Mouse (Mus musculus): ENCODE measurements around the gene Rae1. TPM values are rescaled to one million over a fixed set of nuclear protein-coding genes. Genes with fewer than 3 reads are reported as not detected.

Gene Rae1
- polyA plus RNA-seq, 1 experiment from 2014 or later = 155 TPM

GRCm38 (mm10) chr2:173033531-173033930 lies 33.6 kb downstream of the Rae1 start:
- Histone ChIP-seq H3K36me3 (replicated peaks; ENCODE audit: control insufficient read depth, insufficient read depth, low read depth, low read length) (peaks cover 7% of the 10 kb centered on the region), H3K27me3 (ENCODE audit: control insufficient read depth, insufficient read depth, low read length) (no peaks in the 10 kb centered on the region), H3K9ac (replicated peaks; ENCODE audit: low read length) (no peak overlapping the region), H3K9me3 (replicated peaks; ENCODE audit: control insufficient read depth, low read length) (no peaks in the 10 kb centered on the region), H3K4me3 (ENCODE audit: low read depth, low read length) (no peak overlapping the region), H3K27ac (replicated peaks; ENCODE audit: low read depth, low read length) (no peak overlapping the region), H3K4me2 (ENCODE audit: low read depth, low read length) (no peak overlapping the region), H3K4me1 (ENCODE audit: control insufficient read depth, insufficient read depth, low read length) (no peaks in the 10 kb centered on the region)
- no peak for ATAC-seq (replicated peaks; ENCODE audit: insufficient number of reproducible peaks, low FRiP score, low TSS enrichment, low read depth)
- no peak for DNase-seq (ENCODE audit: low spot score)
- 95% methylated on average over 13 of the region's 13 CpGs for WGBS

- H3K4me1 ChIP-seq (ENCODE audit: control insufficient read depth, insufficient read depth, low read length) = no peaks in the 10 kb centered on the region
- peaks cover 7% of the 10 kb centered on the region for H3K36me3 ChIP-seq (replicated peaks; ENCODE audit: control insufficient read depth, insufficient read depth, low read depth, low read length)
- ATAC-seq (replicated peaks; ENCODE audit: insufficient number of reproducible peaks, low FRiP score, low TSS enrichment, low read depth) = no peak
- no peak overlapping the region for H3K27ac ChIP-seq (replicated peaks; ENCODE audit: low read depth, low read length)
- no peak for DNase-seq (ENCODE audit: low spot score)
- WGBS = 71% methylated on average over 4 of the region's 4 CpGs
- no peaks in the 10 kb centered on the region for H3K27me3 ChIP-seq (ENCODE audit: control insufficient read depth, insufficient read depth, low read length)
- H3K9ac ChIP-seq (replicated peaks; ENCODE audit: low read length) = no peak overlapping the region
- no peak overlapping the region for H3K4me2 ChIP-seq (ENCODE audit: low read depth, low read length)
- H3K9me3 ChIP-seq (replicated peaks; ENCODE audit: control insufficient read depth, low read length) = no peaks in the 10 kb centered on the region
- no peak overlapping the region for H3K4me3 ChIP-seq (ENCODE audit: low read depth, low read length)
Measured at GRCm38 (mm10) chr2:173034998-173035397, 35.1 kb downstream of the Rae1 start.

GRCm38 (mm10) chr2:173035653-173036052 lies 35.7 kb downstream of the Rae1 start:
- no peak overlapping the region for H3K4me3 ChIP-seq (ENCODE audit: low read depth, low read length)
- H3K36me3 ChIP-seq (replicated peaks; ENCODE audit: control insufficient read depth, insufficient read depth, low read depth, low read length) = peaks cover 7% of the 10 kb centered on the region
- H3K9ac ChIP-seq (replicated peaks; ENCODE audit: low read length) = no peak overlapping the region
- 92% methylated on average over 5 of the region's 5 CpGs for WGBS
- DNase-seq (ENCODE audit: low spot score) = no peak
- no peaks in the 10 kb centered on the region for H3K9me3 ChIP-seq (replicated peaks; ENCODE audit: control insufficient read depth, low read length)
- ATAC-seq (replicated peaks; ENCODE audit: insufficient number of reproducible peaks, low FRiP score, low TSS enrichment, low read depth) = no peak
- H3K4me1 ChIP-seq (ENCODE audit: control insufficient read depth, insufficient read depth, low read length) = no peaks in the 10 kb centered on the region
- H3K4me2 ChIP-seq (ENCODE audit: low read depth, low read length) = no peak overlapping the region
- H3K27me3 ChIP-seq (ENCODE audit: control insufficient read depth, insufficient read depth, low read length) = no peaks in the 10 kb centered on the region
- H3K27ac ChIP-seq (replicated peaks; ENCODE audit: low read depth, low read length) = no peak overlapping the region

GRCm38 (mm10) chr2:173036055-173036454 lies 36.1 kb downstream of the Rae1 start:
- DNase-seq (ENCODE audit: low spot score) (no peak), ATAC-seq (replicated peaks; ENCODE audit: insufficient number of reproducible peaks, low FRiP score, low TSS enrichment, low read depth) (no peak)
- no peak overlapping the region for H3K4me3 ChIP-seq (ENCODE audit: low read depth, low read length)
- peaks cover 7% of the 10 kb centered on the region for H3K36me3 ChIP-seq (replicated peaks; ENCODE audit: control insufficient read depth, insufficient read depth, low read depth, low read length)
- no peaks in the 10 kb centered on the region for H3K4me1 ChIP-seq (ENCODE audit: control insufficient read depth, insufficient read depth, low read length)
- 89% methylated on average over 5 of the region's 5 CpGs for WGBS
- H3K4me2 ChIP-seq (ENCODE audit: low read depth, low read length) = no peak overlapping the region
- H3K27me3 ChIP-seq (ENCODE audit: control insufficient read depth, insufficient read depth, low read length) = no peaks in the 10 kb centered on the region
- H3K9ac ChIP-seq (replicated peaks; ENCODE audit: low read length) = no peak overlapping the region
- no peaks in the 10 kb centered on the region for H3K9me3 ChIP-seq (replicated peaks; ENCODE audit: control insufficient read depth, low read length)
- no peak overlapping the region for H3K27ac ChIP-seq (replicated peaks; ENCODE audit: low read depth, low read length)

- Histone ChIP-seq H3K4me3 (ENCODE audit: low read depth, low read length) (no peak overlapping the region), H3K4me2 (ENCODE audit: low read depth, low read length) (no peak overlapping the region), H3K4me1 (ENCODE audit: control insufficient read depth, insufficient read depth, low read length) (no peaks in the 10 kb centered on the region), H3K27me3 (ENCODE audit: control insufficient read depth, insufficient read depth, low read length) (no peaks in the 10 kb centered on the region), H3K27ac (replicated peaks; ENCODE audit: low read depth, low read length) (no peak overlapping the region), H3K36me3 (replicated peaks; ENCODE audit: control insufficient read depth, insufficient read depth, low read depth, low read length) (peaks cover 7% of the 10 kb centered on the region), H3K9me3 (replicated peaks; ENCODE audit: control insufficient read depth, low read length) (no peaks in the 10 kb centered on the region), H3K9ac (replicated peaks; ENCODE audit: low read length) (no peak overlapping the region)
- DNase-seq (ENCODE audit: low spot score) = no peak
- ATAC-seq (replicated peaks; ENCODE audit: insufficient number of reproducible peaks, low FRiP score, low TSS enrichment, low read depth) = no peak
- WGBS = 68% methylated on average over 4 of the region's 4 CpGs
Measured at GRCm38 (mm10) chr2:173036611-173037010, 36.7 kb downstream of the Rae1 start.

- H3K4me3 ChIP-seq (ENCODE audit: low read depth, low read length) = no peak overlapping the region
- DNase-seq (ENCODE audit: low spot score) (no peak), ATAC-seq (replicated peaks; ENCODE audit: insufficient number of reproducible peaks, low FRiP score, low TSS enrichment, low read depth) (no peak)
- no peaks in the 10 kb centered on the region for H3K4me1 ChIP-seq (ENCODE audit: control insufficient read depth, insufficient read depth, low read length)
- no peak overlapping the region for H3K4me2 ChIP-seq (ENCODE audit: low read depth, low read length)
- no peak overlapping the region for H3K9ac ChIP-seq (replicated peaks; ENCODE audit: low read length)
- no peaks in the 10 kb centered on the region for H3K27me3 ChIP-seq (ENCODE audit: control insufficient read depth, insufficient read depth, low read length)
- no peaks in the 10 kb centered on the region for H3K9me3 ChIP-seq (replicated peaks; ENCODE audit: control insufficient read depth, low read length)
- peaks cover 7% of the 10 kb centered on the region for H3K36me3 ChIP-seq (replicated peaks; ENCODE audit: control insufficient read depth, insufficient read depth, low read depth, low read length)
- no peak overlapping the region for H3K27ac ChIP-seq (replicated peaks; ENCODE audit: low read depth, low read length)
- 75% methylated on average over 5 of the region's 5 CpGs for WGBS
Measured at GRCm38 (mm10) chr2:173037347-173037746, 37.4 kb downstream of the Rae1 start.

- Histone ChIP-seq H3K27ac (replicated peaks; ENCODE audit: low read depth, low read length) (no peak overlapping the region), H3K4me3 (ENCODE audit: low read depth, low read length) (no peak overlapping the region), H3K9ac (replicated peaks; ENCODE audit: low read length) (no peak overlapping the region), H3K36me3 (replicated peaks; ENCODE audit: control insufficient read depth, insufficient read depth, low read depth, low read length) (peaks cover 7% of the 10 kb centered on the region), H3K27me3 (ENCODE audit: control insufficient read depth, insufficient read depth, low read length) (no peaks in the 10 kb centered on the region), H3K4me1 (ENCODE audit: control insufficient read depth, insufficient read depth, low read length) (no peaks in the 10 kb centered on the region), H3K4me2 (ENCODE audit: low read depth, low read length) (no peak overlapping the region), H3K9me3 (replicated peaks; ENCODE audit: control insufficient read depth, low read length) (no peaks in the 10 kb centered on the region)
- no peak for DNase-seq (ENCODE audit: low spot score)
- ATAC-seq (replicated peaks; ENCODE audit: insufficient number of reproducible peaks, low FRiP score, low TSS enrichment, low read depth) = no peak
- WGBS = 75% methylated on average over 7 of the region's 7 CpGs
Measured at GRCm38 (mm10) chr2:173037827-173038607, 38.1 kb downstream of the Rae1 start.

- Histone ChIP-seq H3K4me1 (ENCODE audit: control insufficient read depth, insufficient read depth, low read length) (no peaks in the 10 kb centered on the region), H3K9ac (replicated peaks; ENCODE audit: low read length) (no peak overlapping the region), H3K4me3 (ENCODE audit: low read depth, low read length) (no peak overlapping the region), H3K27me3 (ENCODE audit: control insufficient read depth, insufficient read depth, low read length) (no peaks in the 10 kb centered on the region), H3K27ac (replicated peaks; ENCODE audit: low read depth, low read length) (no peak overlapping the region), H3K4me2 (ENCODE audit: low read depth, low read length) (no peak overlapping the region), H3K9me3 (replicated peaks; ENCODE audit: control insufficient read depth, low read length) (no peaks in the 10 kb centered on the region), H3K36me3 (replicated peaks; ENCODE audit: control insufficient read depth, insufficient read depth, low read depth, low read length) (peaks cover 4% of the 10 kb centered on the region)
- ATAC-seq (replicated peaks; ENCODE audit: insufficient number of reproducible peaks, low FRiP score, low TSS enrichment, low read depth) (no peak), DNase-seq (ENCODE audit: low spot score) (no peak)
- 91% methylated on average over 4 of the region's 4 CpGs for WGBS
Measured at GRCm38 (mm10) chr2:173039041-173039440, 39.1 kb downstream of the Rae1 start.
